In the genomic region with DNA sequence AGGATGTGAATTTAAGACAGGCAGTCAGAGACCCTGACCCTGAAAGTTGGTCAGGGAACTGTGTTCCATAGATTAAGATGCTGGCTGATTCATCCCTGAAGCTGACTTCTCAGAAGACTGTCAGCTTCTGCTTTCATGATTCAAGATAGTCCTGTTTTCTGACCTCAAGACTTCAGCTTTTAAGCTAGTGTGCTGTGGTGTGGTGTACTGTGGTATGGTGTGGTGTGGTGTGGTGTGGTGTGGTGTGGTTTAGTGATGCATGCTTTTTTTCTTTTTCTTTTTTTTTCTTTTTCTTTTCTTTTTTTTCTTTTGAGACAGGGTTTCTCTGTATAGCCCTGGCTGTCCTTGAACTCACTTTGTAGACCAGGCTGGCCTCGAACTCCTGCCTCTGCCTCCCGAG, we compare ENCODE assay signal across 13 mouse cellular contexts.
"Had no signal": no experiment of that assay in that cellular context is flagged by ENCODE, and none has a peak within 500 bp of the region (broad histone marks: within the 10 kb centered on the region; RNA-seq: fewer than 3 reads in every experiment).

No protein-coding gene starts in this region.

- ATAC-seq: liver, postnatal 0 days; lung, postnatal 0 days; midbrain, embryonic 13.5 days; midbrain, embryonic 15.5 days had no signal

- DNase-seq: liver, postnatal 0 days; lung, adult 2 months; lung, postnatal 14 days; lung, postnatal 36 days; retina, postnatal 1 day; right cerebral cortex, adult 18-20 months; right cerebral cortex, postnatal 14 days; thymus, adult 2 months; thymus, postnatal 25 days; thymus, postnatal 4 days had no signal
